Mouse (Mus musculus) MEL (cell line): ENCODE data around the gene Mobp. TPM values are rescaled to one million over a fixed set of nuclear protein-coding genes. Genes with fewer than 3 reads are reported as not detected.

Experiments
- DNase-seq: peaks from one replicate; pipeline ENCODE4 v3.0.0; 2011; ENCODE audit warnings: low read depth, low spot score
- H3K27ac ChIP-seq: 2 replicates; pipeline ENCODE4 v1.5.1; 2012; ENCODE audit warnings: low read depth, mild to moderate bottlenecking, control low read depth, low read length, moderate library complexity; ENCODE audit not compliant: control insufficient read depth
- H3K27me3 ChIP-seq, 2 experiments: fragments of 150-350 bp in 1 of 2; sonication (generic) in 1 of 2; 2 replicates each; pipeline ENCODE4 v1.6.1; 2012; ENCODE audit warnings: low read length in 2 of 2, mild to moderate bottlenecking in 2 of 2, improper control_type of control experiment in 1 of 2, moderate library complexity in 1 of 2; ENCODE audit not compliant: insufficient read depth in 2 of 2, control insufficient read depth in 1 of 2
- H3K36me3 ChIP-seq, 2 experiments: 2 replicates each; pipeline ENCODE4 v1.6.1; 2012 to 2014; ENCODE audit warnings: low read length in 2 of 2, improper control_type of control experiment in 1 of 2, inconsistent platforms in 1 of 2, mild to moderate bottlenecking in 1 of 2; ENCODE audit not compliant: insufficient read depth in 2 of 2, control insufficient read depth in 1 of 2
- H3K4me1 ChIP-seq, 2 experiments: fragments of 150-350 bp in 1 of 2; sonication (generic) in 1 of 2; 2 replicates each; pipeline ENCODE4 v1.6.1; 2012; ENCODE audit warnings: low read length in 2 of 2, improper control_type of control experiment in 1 of 2, mild to moderate bottlenecking in 1 of 2; ENCODE audit not compliant: insufficient read depth in 2 of 2, control insufficient read depth in 1 of 2
- H3K4me3 ChIP-seq, 2 experiments: fragments of 150-350 bp in 1 of 2; sonication (generic) in 1 of 2; 2 replicates each; pipeline ENCODE4 v1.5.1; 2012; ENCODE audit warnings: low read depth in 2 of 2, low read length in 2 of 2, mild to moderate bottlenecking in 2 of 2, moderate library complexity in 2 of 2, control low read depth in 1 of 2, improper control_type of control experiment in 1 of 2; ENCODE audit not compliant: control insufficient read depth in 1 of 2, insufficient read depth in 1 of 2
- H3K79me2 ChIP-seq: 2 replicates; pipeline ENCODE4 v1.6.1; 2012; ENCODE audit warnings: mild to moderate bottlenecking, low read length, moderate library complexity; ENCODE audit not compliant: control insufficient read depth, poor library complexity, insufficient read depth
- H3K9ac ChIP-seq: 2 replicates; pipeline ENCODE4 v1.6.1; 2012; ENCODE audit warnings: low read depth, mild to moderate bottlenecking, control low read depth, low read length, moderate library complexity; ENCODE audit not compliant: control insufficient read depth, poor library complexity, severe bottlenecking
- H3K9me3 ChIP-seq: fragments of 150-350 bp; sonication (generic); replicated peaks from 2 replicates; pipeline ENCODE4 v1.6.1; 2012; ENCODE audit warnings: mild to moderate bottlenecking, low read length, improper control_type of control experiment, moderate library complexity; ENCODE audit not compliant: insufficient read depth
- CHD1 ChIP-seq: IDR thresholded peaks from 2 replicates; pipeline ENCODE4 v1.6.1; 2012; ENCODE audit warnings: low read depth, mild to moderate bottlenecking, inconsistent platforms, low read length, improper control_type of control experiment
- CTCF ChIP-seq, 3 experiments: IDR thresholded peaks in 2 of 3; conservative IDR thresholded peaks in 1 of 3; 2 replicates each; pipeline ENCODE4 v1.5.1; 2011 to 2012; ENCODE audit warnings: low read length in 3 of 3, low read depth in 2 of 3, mild to moderate bottlenecking in 2 of 3, improper control_type of control experiment in 1 of 3, inconsistent platforms in 1 of 3, mixed read lengths in 1 of 3, moderate library complexity in 1 of 3; ENCODE audit not compliant: control insufficient read depth in 1 of 3, insufficient read depth in 1 of 3, poor library complexity in 1 of 3, severe bottlenecking in 1 of 3
- E2F4 ChIP-seq: IDR thresholded peaks from 2 replicates; pipeline ENCODE4 v1.6.1; 2011; ENCODE audit warnings: low read depth, low read length, improper control_type of control experiment, borderline replicate concordance
- EP300 ChIP-seq, 2 experiments: IDR thresholded peaks; 2 replicates each; pipeline ENCODE4 v1.6.1; 2011; ENCODE audit warnings: improper control_type of control experiment in 2 of 2, low read length in 2 of 2, low read depth in 1 of 2, mild to moderate bottlenecking in 1 of 2
- ETS1 ChIP-seq: IDR thresholded peaks from 2 replicates; pipeline ENCODE4 v1.6.1; 2012; ENCODE audit warnings: low read depth, mild to moderate bottlenecking, inconsistent platforms, low read length, improper control_type of control experiment, moderate library complexity
- GABPA ChIP-seq: IDR thresholded peaks from 2 replicates; pipeline ENCODE4 v1.6.1; 2012; ENCODE audit warnings: low read depth, mild to moderate bottlenecking, inconsistent platforms, low read length, improper control_type of control experiment, moderate library complexity
- GATA1 ChIP-seq: IDR thresholded peaks from 2 replicates; pipeline ENCODE4 v1.6.1; 2011; ENCODE audit warnings: low read depth, low read length, improper control_type of control experiment
- MAFK ChIP-seq: IDR thresholded peaks from 2 replicates; pipeline ENCODE4 v1.6.1; 2011; ENCODE audit warnings: low read depth, mild to moderate bottlenecking, low read length, improper control_type of control experiment, borderline replicate concordance
- MAX ChIP-seq: IDR thresholded peaks from 2 replicates; pipeline ENCODE4 v1.6.1; 2011; ENCODE audit warnings: low read length, improper control_type of control experiment
- MAZ ChIP-seq: IDR thresholded peaks from 2 replicates; pipeline ENCODE4 v1.6.1; 2012; ENCODE audit warnings: low read depth, mild to moderate bottlenecking, inconsistent platforms, low read length, improper control_type of control experiment
- MEF2A ChIP-seq: IDR thresholded peaks from 2 replicates; pipeline ENCODE4 v1.6.1; 2014; ENCODE audit warnings: low read depth, mild to moderate bottlenecking, inconsistent platforms, low read length, improper control_type of control experiment; ENCODE audit not compliant: poor library complexity, insufficient replicate concordance, severe bottlenecking; ENCODE audit errors: extremely low read depth
- MXI1 ChIP-seq: IDR thresholded peaks from 2 replicates; pipeline ENCODE4 v1.6.1; 2011; ENCODE audit warnings: mild to moderate bottlenecking, low read depth, low read length, improper control_type of control experiment
- MYB ChIP-seq: IDR thresholded peaks from 2 replicates; pipeline ENCODE4 v1.6.1; 2011; ENCODE audit warnings: mild to moderate bottlenecking, low read depth, low read length, improper control_type of control experiment
- MYC ChIP-seq: IDR thresholded peaks from 2 replicates; pipeline ENCODE4 v1.6.1; 2011; ENCODE audit warnings: low read depth, mild to moderate bottlenecking, low read length, improper control_type of control experiment, moderate library complexity
- POLR2A ChIP-seq, 2 experiments: IDR thresholded peaks; 2 replicates each; pipeline ENCODE4 v1.6.1; 2011 to 2012; ENCODE audit warnings: low read length in 2 of 2, mild to moderate bottlenecking in 2 of 2, control low read depth in 1 of 2, improper control_type of control experiment in 1 of 2, low read depth in 1 of 2, moderate library complexity in 1 of 2; ENCODE audit not compliant: control insufficient read depth in 1 of 2, insufficient read depth in 1 of 2, poor library complexity in 1 of 2
- POLR2AphosphoS5 ChIP-seq: IDR thresholded peaks from 2 replicates; pipeline ENCODE4 v1.6.1; 2012; ENCODE audit warnings: low read depth, borderline replicate concordance, mild to moderate bottlenecking, inconsistent platforms, low read length, moderate library complexity, mixed read lengths
- RAD21 ChIP-seq: IDR thresholded peaks from 2 replicates; pipeline ENCODE4 v1.6.1; 2011; ENCODE audit warnings: mild to moderate bottlenecking, low read depth, low read length, improper control_type of control experiment
- TAL1 ChIP-seq: IDR thresholded peaks from 2 replicates; pipeline ENCODE4 v1.6.1; 2012; ENCODE audit warnings: mild to moderate bottlenecking, inconsistent platforms, low read length, moderate library complexity, mixed read lengths
- TBP ChIP-seq: IDR thresholded peaks from 2 replicates; pipeline ENCODE4 v1.8.0; 2011; ENCODE audit warnings: low read depth, low read length, improper control_type of control experiment
- USF1 ChIP-seq: IDR thresholded peaks from 2 replicates; pipeline ENCODE4 v1.6.1; 2014; ENCODE audit warnings: low read depth, mild to moderate bottlenecking, inconsistent platforms, low read length, improper control_type of control experiment, moderate library complexity
- ZC3H11A ChIP-seq: IDR thresholded peaks from 2 replicates; pipeline ENCODE4 v1.6.1; 2012; ENCODE audit warnings: low read depth, mild to moderate bottlenecking, inconsistent platforms, low read length, improper control_type of control experiment
- ZKSCAN1 ChIP-seq: IDR thresholded peaks from 2 replicates; pipeline ENCODE4 v1.6.1; 2012; ENCODE audit warnings: low read depth, mild to moderate bottlenecking, inconsistent platforms, low read length, improper control_type of control experiment, moderate library complexity
- ZMIZ1 ChIP-seq: IDR thresholded peaks from 2 replicates; pipeline ENCODE4 v1.6.1; 2012; ENCODE audit warnings: low read depth, mild to moderate bottlenecking, inconsistent platforms, low read length, improper control_type of control experiment, moderate library complexity
- polyA plus RNA-seq, 2 experiments: library from polyadenylated mRNA; stranded (reverse) in 1 of 2; unstranded in 1 of 2; fragments of >175 nt in 1 of 2; fragments of >200 nt in 1 of 2; gene quantifications; 2 replicates each; pipeline versions ENCODE4 v1.2.1 to v1.2.4; 2012; ENCODE audit warnings: low replicate concordance in 2 of 2, low read depth in 1 of 2; ENCODE audit not compliant: insufficient read length in 2 of 2, insufficient read depth in 1 of 2, missing spikeins in 1 of 2
- total RNA-seq: library from RNA; depleted of rRNA; stranded (reverse); fragments of 300-350 nt; gene quantifications from 2 replicates; pipeline ENCODE4 v1.2.3, GENCODE M21; 2012

The Mobp gene
- total and polyA plus RNA-seq, 3 experiments = not detected

- peak; percentile 62 for TF ChIP-seq MXI1
- TF ChIP-seq ZMIZ1 = peak; percentile 87
- peak; percentile 74 for TF ChIP-seq ZC3H11A
- TF ChIP-seq MYC = no peak
- TF ChIP-seq, all 39 proteins: peak for 18
Observed at GRCm38 (mm10) chr9:120110211-120111018, 39.1 kb upstream of the Mobp start, which contains the start of gene Slc25a38 (continued).

GRCm38 (mm10) chr9:120111156-120111945 is 38.2 kb upstream of the Mobp start:
- no peak for DNase-seq
- peaks cover 27% of the 10 kb centered on the region for H3K79me2 ChIP-seq
- H3K27ac ChIP-seq = peak overlapping the region; percentile 97
- peak overlapping the region; percentile 76 for H3K9ac ChIP-seq
- H3K4me3 ChIP-seq = peak overlapping the region; percentile 54 to 66
- H3K36me3 ChIP-seq = peaks cover 0 to 29% of the 10 kb centered on the region in 2 experiments; a peak in 2 of 4 replicates
- TF ChIP-seq MYC (0 out of 2 replicates have a peak, but pooled peaks have one; percentile 56), MAZ (no peak), MAX (peak; percentile 45; the same call in 1 of the 2 replicates), USF1 (peak; percentile 57; the same call in 1 of the 2 replicates), ETS1 (0 out of 2 replicates have a peak, but pooled peaks have one; percentile 25), CTCF (IDR thresholded peaks at IDR 0.05 in 2 of 3, conservative IDR thresholded peaks at IDR 0.05 in 1 of 3; ENCODE audit: control insufficient read depth in 1 of 3, insufficient read depth in 1 of 3, low read depth in 2 of 3, low read length in 3 of 3, poor library complexity in 1 of 3, severe bottlenecking in 1 of 3) (no peak; a peak in 1 of 6 replicates), TBP (peak; percentile 12; the same call in 1 of the 2 replicates)
- TF ChIP-seq, all 39 proteins: peak for 5
- Histone ChIP-seq H3K27me3 (no peaks in the 10 kb centered on the region), H3K4me1 (peaks cover 14 to 31% of the 10 kb centered on the region in 2 experiments), H3K9me3 (no peaks in the 10 kb centered on the region)

- Histone ChIP-seq H3K9ac (peak overlapping the region; percentile 16), H3K36me3 (peaks cover 7 to 39% of the 10 kb centered on the region in 2 experiments), H3K9me3 (no peaks in the 10 kb centered on the region), H3K4me3 (no peak overlapping the region; a peak in 1 of 4 replicates), H3K27me3 (no peaks in the 10 kb centered on the region), H3K27ac (peak overlapping the region; percentile 97), H3K4me1 (peaks cover 21 to 41% of the 10 kb centered on the region in 2 experiments), H3K79me2 (peaks cover 37% of the 10 kb centered on the region)
- DNase-seq = peak; percentile 74
- 0 out of 2 replicates have a peak, but pooled peaks have one; percentile 18 for TF ChIP-seq USF1
- TF ChIP-seq MEF2A = 0 out of 2 replicates have a peak, but pooled peaks have one; percentile 23
- peak; percentile 66; the same call in 1 of the 2 replicates for TF ChIP-seq MAZ
- TF ChIP-seq ETS1 = peak; percentile 90
- peak; percentile 45; the same call in 1 of the 2 replicates for TF ChIP-seq MAX
- TF ChIP-seq ZKSCAN1 = no peak
- peak; percentile 82 to 92 for TF ChIP-seq EP300 (IDR thresholded peaks at IDR 0.05; ENCODE audit: low read depth in 1 of 2, low read length in 2 of 2)
- no peak for TF ChIP-seq CHD1
- no peak for TF ChIP-seq GABPA
- TF ChIP-seq MYB = no peak; the same call in 1 of the 2 replicates
- TF ChIP-seq POLR2A (IDR thresholded peaks at IDR 0.05; ENCODE audit: control insufficient read depth in 1 of 2, insufficient read depth in 1 of 2, low read depth in 1 of 2, low read length in 2 of 2, poor library complexity in 1 of 2) = peak in 1 of 2 experiments; percentile 34; a peak in 1 of 4 replicates
- peak; percentile 76 for TF ChIP-seq TAL1
- TF ChIP-seq RAD21 = no peak
- TF ChIP-seq MXI1 = peak; percentile 74
- peak; percentile 89 for TF ChIP-seq GATA1
- no peak for TF ChIP-seq POLR2AphosphoS5
- TF ChIP-seq E2F4 = no peak
- no peak for TF ChIP-seq CTCF (IDR thresholded peaks at IDR 0.05 in 2 of 3, conservative IDR thresholded peaks at IDR 0.05 in 1 of 3; ENCODE audit: control insufficient read depth in 1 of 3, insufficient read depth in 1 of 3, low read depth in 2 of 3, low read length in 3 of 3, poor library complexity in 1 of 3, severe bottlenecking in 1 of 3)
- TF ChIP-seq MAFK = 0 out of 2 replicates have a peak, but pooled peaks have one; percentile 45
Observed at GRCm38 (mm10) chr9:120112472-120112871, 37.0 kb upstream of the Mobp start.
